Mouse (Mus musculus) MEL (cell line): ENCODE results near the gene Fyttd1. TPM values are rescaled to one million over a fixed set of nuclear protein-coding genes. Genes with fewer than 3 reads are reported as not detected.
"Not testable (repeated sequence)": the region's sequence is repeated elsewhere in the genome, so short reads cannot be mapped to it uniquely, and the experiment has no call there.

Source experiments
- DNase-seq: peaks from one replicate; pipeline ENCODE4 v3.0.0; 2011; ENCODE audit warnings: low read depth, low spot score
- H3K27ac ChIP-seq: 2 replicates; pipeline ENCODE4 v1.5.1; 2012; ENCODE audit warnings: low read depth, mild to moderate bottlenecking, control low read depth, low read length, moderate library complexity; ENCODE audit not compliant: control insufficient read depth
- H3K27me3 ChIP-seq, 2 experiments: fragments of 150-350 bp in 1 of 2; sonication (generic) in 1 of 2; 2 replicates each; pipeline ENCODE4 v1.6.1; 2012; ENCODE audit warnings: low read length in 2 of 2, mild to moderate bottlenecking in 2 of 2, improper control_type of control experiment in 1 of 2, moderate library complexity in 1 of 2; ENCODE audit not compliant: insufficient read depth in 2 of 2, control insufficient read depth in 1 of 2
- H3K36me3 ChIP-seq, 2 experiments: 2 replicates each; pipeline ENCODE4 v1.6.1; 2012 to 2014; ENCODE audit warnings: low read length in 2 of 2, improper control_type of control experiment in 1 of 2, inconsistent platforms in 1 of 2, mild to moderate bottlenecking in 1 of 2; ENCODE audit not compliant: insufficient read depth in 2 of 2, control insufficient read depth in 1 of 2
- H3K4me1 ChIP-seq, 2 experiments: fragments of 150-350 bp in 1 of 2; sonication (generic) in 1 of 2; 2 replicates each; pipeline ENCODE4 v1.6.1; 2012; ENCODE audit warnings: low read length in 2 of 2, improper control_type of control experiment in 1 of 2, mild to moderate bottlenecking in 1 of 2; ENCODE audit not compliant: insufficient read depth in 2 of 2, control insufficient read depth in 1 of 2
- H3K4me3 ChIP-seq, 2 experiments: fragments of 150-350 bp in 1 of 2; sonication (generic) in 1 of 2; 2 replicates each; pipeline ENCODE4 v1.5.1; 2012; ENCODE audit warnings: low read depth in 2 of 2, low read length in 2 of 2, mild to moderate bottlenecking in 2 of 2, moderate library complexity in 2 of 2, control low read depth in 1 of 2, improper control_type of control experiment in 1 of 2; ENCODE audit not compliant: control insufficient read depth in 1 of 2, insufficient read depth in 1 of 2
- H3K79me2 ChIP-seq: 2 replicates; pipeline ENCODE4 v1.6.1; 2012; ENCODE audit warnings: mild to moderate bottlenecking, low read length, moderate library complexity; ENCODE audit not compliant: control insufficient read depth, poor library complexity, insufficient read depth
- H3K9ac ChIP-seq: 2 replicates; pipeline ENCODE4 v1.6.1; 2012; ENCODE audit warnings: low read depth, mild to moderate bottlenecking, control low read depth, low read length, moderate library complexity; ENCODE audit not compliant: control insufficient read depth, poor library complexity, severe bottlenecking
- H3K9me3 ChIP-seq: fragments of 150-350 bp; sonication (generic); replicated peaks from 2 replicates; pipeline ENCODE4 v1.6.1; 2012; ENCODE audit warnings: mild to moderate bottlenecking, low read length, improper control_type of control experiment, moderate library complexity; ENCODE audit not compliant: insufficient read depth
- E2F4 ChIP-seq: IDR thresholded peaks from 2 replicates; pipeline ENCODE4 v1.6.1; 2011; ENCODE audit warnings: low read depth, low read length, improper control_type of control experiment, borderline replicate concordance
- ELF1 ChIP-seq: IDR thresholded peaks from 2 replicates; pipeline ENCODE4 v1.6.1; 2014; ENCODE audit warnings: low read depth, mild to moderate bottlenecking, inconsistent platforms, low read length, improper control_type of control experiment, moderate library complexity
- ETS1 ChIP-seq: IDR thresholded peaks from 2 replicates; pipeline ENCODE4 v1.6.1; 2012; ENCODE audit warnings: low read depth, mild to moderate bottlenecking, inconsistent platforms, low read length, improper control_type of control experiment, moderate library complexity
- GABPA ChIP-seq: IDR thresholded peaks from 2 replicates; pipeline ENCODE4 v1.6.1; 2012; ENCODE audit warnings: low read depth, mild to moderate bottlenecking, inconsistent platforms, low read length, improper control_type of control experiment, moderate library complexity
- GATA1 ChIP-seq: IDR thresholded peaks from 2 replicates; pipeline ENCODE4 v1.6.1; 2011; ENCODE audit warnings: low read depth, low read length, improper control_type of control experiment
- KAT2A ChIP-seq: conservative IDR thresholded peaks from 2 replicates; pipeline ENCODE4 v1.6.1; 2012; ENCODE audit warnings: low read depth, low read length, improper control_type of control experiment, inconsistent platforms
- MAX ChIP-seq: IDR thresholded peaks from 2 replicates; pipeline ENCODE4 v1.6.1; 2011; ENCODE audit warnings: low read length, improper control_type of control experiment
- MEF2A ChIP-seq: IDR thresholded peaks from 2 replicates; pipeline ENCODE4 v1.6.1; 2014; ENCODE audit warnings: low read depth, mild to moderate bottlenecking, inconsistent platforms, low read length, improper control_type of control experiment; ENCODE audit not compliant: poor library complexity, insufficient replicate concordance, severe bottlenecking; ENCODE audit errors: extremely low read depth
- MXI1 ChIP-seq: IDR thresholded peaks from 2 replicates; pipeline ENCODE4 v1.6.1; 2011; ENCODE audit warnings: mild to moderate bottlenecking, low read depth, low read length, improper control_type of control experiment
- MYC ChIP-seq: IDR thresholded peaks from 2 replicates; pipeline ENCODE4 v1.6.1; 2011; ENCODE audit warnings: low read depth, mild to moderate bottlenecking, low read length, improper control_type of control experiment, moderate library complexity
- NELFE ChIP-seq: IDR thresholded peaks from 2 replicates; pipeline ENCODE4 v1.6.1; 2011; ENCODE audit warnings: low read depth, low read length, improper control_type of control experiment
- NRF1 ChIP-seq: IDR thresholded peaks from 2 replicates; pipeline ENCODE4 v1.6.1; 2014; ENCODE audit warnings: low read depth, mild to moderate bottlenecking, inconsistent platforms, low read length, improper control_type of control experiment, moderate library complexity; ENCODE audit not compliant: poor library complexity, insufficient read depth, severe bottlenecking
- POLR2A ChIP-seq, 2 experiments: IDR thresholded peaks; 2 replicates each; pipeline ENCODE4 v1.6.1; 2011 to 2012; ENCODE audit warnings: low read length in 2 of 2, mild to moderate bottlenecking in 2 of 2, control low read depth in 1 of 2, improper control_type of control experiment in 1 of 2, low read depth in 1 of 2, moderate library complexity in 1 of 2; ENCODE audit not compliant: control insufficient read depth in 1 of 2, insufficient read depth in 1 of 2, poor library complexity in 1 of 2
- POLR2AphosphoS2 ChIP-seq: IDR thresholded peaks from 2 replicates; pipeline ENCODE4 v1.6.1; 2011; ENCODE audit warnings: low read length, improper control_type of control experiment
- RAD21 ChIP-seq: IDR thresholded peaks from 2 replicates; pipeline ENCODE4 v1.6.1; 2011; ENCODE audit warnings: mild to moderate bottlenecking, low read depth, low read length, improper control_type of control experiment
- SIN3A ChIP-seq: IDR thresholded peaks from 2 replicates; pipeline ENCODE4 v1.6.1; 2012; ENCODE audit warnings: low read length, improper control_type of control experiment, inconsistent platforms
- TBP ChIP-seq: IDR thresholded peaks from 2 replicates; pipeline ENCODE4 v1.8.0; 2011; ENCODE audit warnings: low read depth, low read length, improper control_type of control experiment
- USF1 ChIP-seq: IDR thresholded peaks from 2 replicates; pipeline ENCODE4 v1.6.1; 2014; ENCODE audit warnings: low read depth, mild to moderate bottlenecking, inconsistent platforms, low read length, improper control_type of control experiment, moderate library complexity
- ZC3H11A ChIP-seq: IDR thresholded peaks from 2 replicates; pipeline ENCODE4 v1.6.1; 2012; ENCODE audit warnings: low read depth, mild to moderate bottlenecking, inconsistent platforms, low read length, improper control_type of control experiment
- ZMIZ1 ChIP-seq: IDR thresholded peaks from 2 replicates; pipeline ENCODE4 v1.6.1; 2012; ENCODE audit warnings: low read depth, mild to moderate bottlenecking, inconsistent platforms, low read length, improper control_type of control experiment, moderate library complexity
- ZNF384 ChIP-seq: IDR thresholded peaks from 2 replicates; pipeline ENCODE4 v1.6.1; 2012; ENCODE audit warnings: low read depth, mild to moderate bottlenecking, inconsistent platforms, low read length, improper control_type of control experiment
- polyA plus RNA-seq, 2 experiments: library from polyadenylated mRNA; stranded (reverse) in 1 of 2; unstranded in 1 of 2; fragments of >175 nt in 1 of 2; fragments of >200 nt in 1 of 2; gene quantifications; 2 replicates each; pipeline versions ENCODE4 v1.2.1 to v1.2.4; 2012; ENCODE audit warnings: low replicate concordance in 2 of 2, low read depth in 1 of 2; ENCODE audit not compliant: insufficient read length in 2 of 2, insufficient read depth in 1 of 2, missing spikeins in 1 of 2
- total RNA-seq: library from RNA; depleted of rRNA; stranded (reverse); fragments of 300-350 nt; gene quantifications from 2 replicates; pipeline ENCODE4 v1.2.3, GENCODE M21; 2012

Gene Fyttd1
- total and polyA plus RNA-seq, 3 experiments = 44.3 to 76.0 TPM; not detected in 1

DNA sequence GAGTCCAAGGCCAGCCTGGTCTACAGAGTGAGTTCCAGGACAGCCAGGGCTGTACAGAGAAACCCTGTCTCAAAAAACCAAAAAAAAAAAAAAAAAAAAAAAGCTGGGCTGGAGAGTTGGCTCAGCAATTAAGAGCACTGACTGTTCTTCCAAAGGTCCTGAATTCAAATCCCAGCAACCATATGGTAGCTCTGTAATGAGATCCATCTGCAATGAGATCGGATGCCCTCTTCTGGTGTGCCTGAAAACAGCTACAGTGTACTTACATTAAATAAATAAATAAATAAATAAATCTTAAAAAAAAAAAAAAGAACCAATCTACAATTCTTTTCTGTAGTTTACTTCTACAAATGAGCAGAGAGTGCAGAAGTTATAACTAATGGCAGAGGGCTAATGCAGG is 2.0 kb upstream of the Fyttd1 start:
- not testable (repeated sequence) for H3K27ac ChIP-seq, H3K9ac ChIP-seq, H3K4me3 ChIP-seq, H3K4me1 ChIP-seq, H3K36me3 ChIP-seq, H3K9me3 ChIP-seq, H3K27me3 ChIP-seq, DNase-seq
- TF ChIP-seq ZNF384 = peak; percentile 68
- H3K79me2 ChIP-seq = peaks cover 14% of the 10 kb centered on the region

DNA sequence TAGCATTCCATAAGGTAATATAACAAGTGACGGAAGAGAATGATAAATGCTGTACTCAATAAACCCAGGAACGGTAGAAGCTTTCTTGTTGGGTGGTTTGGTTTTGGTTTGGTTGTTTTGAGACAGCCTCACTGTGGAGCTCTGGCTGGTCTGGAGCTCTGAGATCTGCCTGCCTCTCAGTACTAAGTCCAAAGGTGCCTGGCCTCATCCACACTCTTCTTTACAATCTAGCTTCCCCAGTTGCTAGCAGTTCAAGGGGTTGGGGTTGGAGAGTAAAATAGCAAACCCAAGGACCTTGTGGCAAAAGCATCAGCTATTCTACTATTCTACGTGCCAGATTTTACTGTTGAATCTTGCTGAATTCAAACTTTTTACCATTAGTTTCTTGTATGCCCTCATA is 1.5 kb upstream of the Fyttd1 start:
- H3K27me3 ChIP-seq = no peaks in the 10 kb centered on the region
- no peak overlapping the region for H3K4me3 ChIP-seq
- TF ChIP-seq POLR2A (IDR thresholded peaks at IDR 0.05; ENCODE audit: control insufficient read depth in 1 of 2, insufficient read depth in 1 of 2, low read depth in 1 of 2, low read length in 2 of 2, poor library complexity in 1 of 2) = no peak
- no peak for TF ChIP-seq NRF1
- no peak for TF ChIP-seq POLR2AphosphoS2
- no peak for TF ChIP-seq KAT2A
- TF ChIP-seq ZMIZ1 = no peak
- TF ChIP-seq MEF2A = no peak
- TF ChIP-seq USF1 = no peak
- TF ChIP-seq ETS1 = no peak
- TF ChIP-seq MAX = no peak
- TF ChIP-seq ELF1 = no peak
- TF ChIP-seq RAD21 = no peak
- no peak for TF ChIP-seq E2F4
- TF ChIP-seq GABPA = no peak
- TF ChIP-seq MYC = no peak
- TF ChIP-seq NELFE = no peak
- TF ChIP-seq GATA1 = no peak
- no peak for TF ChIP-seq TBP
- no peak for TF ChIP-seq MXI1
- TF ChIP-seq ZC3H11A = no peak
- TF ChIP-seq SIN3A = no peak
- no peaks in the 10 kb centered on the region for H3K9me3 ChIP-seq
- no peak overlapping the region for H3K27ac ChIP-seq
- peaks cover 0 to 9% of the 10 kb centered on the region in 2 experiments; a peak in 3 of 4 replicates for H3K4me1 ChIP-seq
- peaks cover 0 to 8% of the 10 kb centered on the region in 2 experiments; a peak in 2 of 4 replicates for H3K36me3 ChIP-seq
- DNase-seq = no peak
- H3K9ac ChIP-seq = no peak overlapping the region
- H3K79me2 ChIP-seq = peaks cover 17% of the 10 kb centered on the region
